Mouse (Mus musculus) hindbrain, embryonic 11.5 days (tissue): Measurements from ENCODE around the gene Cdc14b. TPM values are rescaled to one million over a fixed set of nuclear protein-coding genes. Genes with fewer than 3 reads are reported as not detected.

ENCODE experiments used
- ATAC-seq: fragments of 200-750 bp; cut with Nextera tagmentation; 2 replicates; pipeline ENCODE4 v1.8.0; 2017; ENCODE audit warnings: mild to moderate bottlenecking, moderate TSS enrichment, moderate library complexity; ENCODE audit not compliant: low FRiP score
- DNase-seq: peaks from one replicate; pipeline ENCODE4 v3.0.0-alpha.2; 2015; ENCODE audit warnings: low spot score
- H3K27ac ChIP-seq: fragments of 300-500 bp; sonication (generic); 2 replicates; pipeline ENCODE4 v1.5.1; 2014; ENCODE audit warnings: mild to moderate bottlenecking, low read depth, low read length
- H3K27me3 ChIP-seq: fragments of 300-500 bp; sonication (generic); 2 replicates; pipeline ENCODE4 v1.6.1; 2014; ENCODE audit warnings: mild to moderate bottlenecking, low read length, moderate library complexity, mixed read lengths; ENCODE audit not compliant: control insufficient read depth, insufficient read depth
- H3K36me3 ChIP-seq: fragments of 300-500 bp; sonication (generic); 2 replicates; pipeline ENCODE4 v1.6.1; 2014; ENCODE audit warnings: mild to moderate bottlenecking, low read length, moderate library complexity, mixed read lengths; ENCODE audit not compliant: control insufficient read depth, insufficient read depth
- H3K4me1 ChIP-seq: fragments of 300-500 bp; sonication (generic); replicated peaks from 2 replicates; pipeline ENCODE4 v1.6.1; 2014; ENCODE audit warnings: low read length, mixed read lengths; ENCODE audit not compliant: control insufficient read depth, insufficient read depth
- H3K4me2 ChIP-seq: fragments of 300-500 bp; sonication (generic); replicated peaks from 2 replicates; pipeline ENCODE4 v1.6.1; 2014; ENCODE audit warnings: mild to moderate bottlenecking, low read depth, low read length
- H3K4me3 ChIP-seq: fragments of 300-500 bp; sonication (generic); 2 replicates; pipeline ENCODE4 v1.5.1; 2014; ENCODE audit warnings: low read depth, low read length
- H3K9ac ChIP-seq: fragments of 300-500 bp; sonication (generic); 2 replicates; pipeline ENCODE4 v1.6.1; 2014; ENCODE audit warnings: low read depth, low read length
- H3K9me3 ChIP-seq: fragments of 300-500 bp; sonication (generic); 2 replicates; pipeline ENCODE4 v1.6.1; 2016; ENCODE audit warnings: low read length; ENCODE audit not compliant: control insufficient read depth
- WGBS: fragments of 180-500 bp; shearing (Covaris S2); extraction: QIAGEN DNeasy Blood & Tissue Kit; methylation state at CpG from one replicate; pipeline ENCODE4 v1.1.7; 2014; 5-methylcytosine and 5-hydroxymethylcytosine counted together
- polyA plus RNA-seq: library from polyadenylated mRNA; unstranded; fragments of >200 nt; fragmentation: Nextera tagmentation; extraction: Ambion mirVana; gene quantifications from 2 replicates; pipeline ENCODE4 v1.2.1, GENCODE M21; 2014

Gene Cdc14b
- 14.9 and 16.0 TPM in 2 replicates for polyA plus RNA-seq

DNA sequence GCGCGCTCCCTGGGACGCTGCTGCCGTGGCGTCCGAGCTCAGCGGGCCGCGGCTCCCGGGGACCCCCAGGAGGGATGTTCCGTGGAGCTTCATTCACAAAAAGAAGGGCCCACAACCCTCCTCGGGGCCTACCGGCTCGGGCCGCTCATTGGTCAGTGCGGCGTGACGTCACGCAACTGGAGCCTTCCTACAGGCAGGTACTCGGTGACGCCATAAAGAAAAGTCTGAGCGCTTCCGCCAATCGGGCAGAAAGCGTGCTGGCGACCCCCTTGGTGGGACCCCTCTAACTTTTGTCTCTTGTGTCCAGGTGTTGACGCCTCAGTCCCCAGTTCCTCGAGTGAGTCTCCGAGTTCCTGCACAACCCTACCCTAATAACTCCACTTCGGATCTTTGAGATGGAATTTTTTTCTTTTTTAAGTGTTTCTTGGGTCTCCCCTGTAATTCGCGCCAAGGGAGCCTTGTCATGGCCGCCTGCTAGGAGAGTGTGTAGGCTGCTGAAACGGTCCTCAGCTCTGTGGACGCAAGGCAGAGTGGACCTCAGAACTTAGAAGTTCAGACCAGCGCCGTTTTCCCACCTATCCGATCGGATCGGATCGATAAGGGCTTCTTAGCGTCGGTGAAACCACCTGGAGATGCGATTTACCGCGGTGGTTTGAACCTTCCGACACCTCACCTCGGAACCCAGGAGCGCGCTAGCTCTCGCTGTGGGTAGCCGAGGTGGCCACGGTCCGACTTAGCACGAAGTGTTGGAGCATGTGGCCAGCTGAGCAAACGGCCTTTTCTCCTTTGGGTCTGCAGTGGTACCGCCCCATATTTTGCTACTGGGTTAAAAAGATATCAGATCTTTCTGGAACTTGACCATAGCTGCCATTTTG, at the start of gene Cdc14b:
Cdc14b (minus strand) TSS at position 412 of the 875 bp plus-strand sequence.
- H3K27ac ChIP-seq: no peak within 1 kb of the TSS
- under 1% methylated on average over 56 of the region's 57 CpGs for WGBS

DNA sequence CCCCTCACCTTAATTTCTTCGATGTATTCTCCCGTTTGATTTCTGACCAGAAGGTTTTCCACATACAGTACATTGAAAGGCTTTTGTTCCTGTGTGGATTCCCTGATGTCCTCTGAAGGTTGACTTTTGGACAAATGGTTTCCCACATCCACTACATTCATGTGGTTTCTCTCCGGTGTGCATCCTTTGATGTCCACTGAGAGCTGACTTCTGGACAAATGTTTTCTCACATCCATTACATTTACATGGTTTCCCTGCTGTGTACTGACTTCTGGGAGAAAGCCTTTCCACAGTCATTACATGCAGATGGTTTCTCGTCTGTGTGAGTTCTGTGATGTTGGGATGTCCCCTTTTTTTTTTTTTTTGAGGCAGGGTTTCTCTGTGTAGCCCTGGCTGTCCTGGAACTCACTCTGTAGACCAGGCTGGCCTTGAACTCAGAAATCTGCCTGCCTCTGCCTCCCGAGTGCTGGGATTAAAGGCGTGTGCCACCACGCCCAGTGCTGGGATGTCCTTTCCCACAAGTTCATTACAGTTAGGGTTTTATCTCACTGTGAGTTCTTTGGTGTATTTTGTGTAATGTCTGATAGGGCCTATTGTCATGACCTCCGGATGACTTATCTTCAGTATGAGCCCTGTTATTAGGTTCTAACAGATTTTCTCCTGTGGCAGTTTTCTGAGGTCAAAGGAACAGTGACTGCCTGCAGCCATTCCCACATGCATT, 47.6 kb upstream of the Cdc14b start:
- Histone ChIP-seq H3K4me1 (no peaks in the 10 kb centered on the region), H3K9me3 (no peaks in the 10 kb centered on the region), H3K27me3 (no peaks in the 10 kb centered on the region), H3K4me2 (no peak overlapping the region), H3K4me3 (no peak overlapping the region), H3K9ac (no peak overlapping the region), H3K27ac (no peak overlapping the region), H3K36me3 (no peaks in the 10 kb centered on the region)
- no peak for ATAC-seq
- 80% methylated on average over 8 of the region's 8 CpGs for whole genome bisulfite sequencing
- no peak for DNase-seq

More for the DNA sequence above, at the start of gene Cdc14b:
- peak within 1 kb of the TSS; percentile 59 for H3K9ac ChIP-seq
- H3K4me3 ChIP-seq: peak within 1 kb of the TSS; percentile 72
- peak; percentile 92 for DNase-seq
- no peaks in the 10 kb centered on the region for H3K36me3 ChIP-seq
- H3K4me1 ChIP-seq: no peaks in the 10 kb centered on the region
- no peaks in the 10 kb centered on the region for H3K9me3 ChIP-seq
- H3K4me2 ChIP-seq: peak within 1 kb of the TSS; percentile 99
- H3K27me3 ChIP-seq: peaks cover 7% of the 10 kb centered on the region
- ATAC-seq: peak; percentile 97

DNA sequence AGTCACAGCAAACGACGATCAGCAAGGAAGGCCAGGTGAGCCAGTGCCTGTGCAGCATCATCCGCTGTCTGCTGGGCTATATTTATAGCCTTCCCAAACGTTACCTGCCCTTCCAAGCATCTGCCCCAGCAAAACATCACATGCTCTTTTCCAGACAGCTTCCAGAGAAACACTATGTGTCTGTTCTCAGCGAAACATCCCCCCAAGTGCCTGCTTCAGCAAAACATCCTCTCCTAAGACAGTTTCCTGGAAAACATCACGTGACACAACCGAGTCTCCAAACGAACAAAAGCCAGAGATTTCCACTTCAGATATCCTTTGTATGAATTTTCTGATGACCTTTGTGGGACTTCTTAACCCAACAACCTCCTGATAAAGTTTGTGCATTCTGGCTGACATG, 45.2 kb upstream of the Cdc14b start:
- 86% methylated on average over 8 of the region's 8 CpGs for WGBS
- no peak for DNase-seq
- H3K9ac ChIP-seq: no peak overlapping the region
- no peak for ATAC-seq
- no peak overlapping the region for H3K4me2 ChIP-seq
- no peaks in the 10 kb centered on the region for H3K36me3 ChIP-seq
- no peak overlapping the region for H3K27ac ChIP-seq
- H3K4me1 ChIP-seq: no peaks in the 10 kb centered on the region
- H3K4me3 ChIP-seq: no peak overlapping the region
- no peaks in the 10 kb centered on the region for H3K27me3 ChIP-seq
- H3K9me3 ChIP-seq: no peaks in the 10 kb centered on the region

DNA sequence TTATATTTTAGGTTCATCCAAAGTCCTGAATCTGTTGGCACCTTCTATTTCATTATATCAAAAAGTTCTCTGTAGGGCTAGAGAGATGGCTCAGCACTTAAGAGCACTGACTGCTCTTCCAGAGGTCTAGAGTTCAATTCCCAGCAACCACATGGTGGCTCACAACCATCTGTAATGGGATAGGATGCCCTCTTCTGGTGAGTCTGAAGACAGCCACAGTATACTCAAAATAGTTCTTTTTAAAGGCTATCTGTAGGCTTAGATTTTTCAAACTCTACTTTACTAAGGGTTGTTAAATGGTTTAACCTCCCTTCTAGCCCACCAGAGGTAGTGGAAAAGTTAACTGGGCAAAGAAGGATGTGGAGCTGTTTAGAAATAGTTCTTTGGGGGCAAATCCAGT, 44.7 kb upstream of the Cdc14b start:
- no peak overlapping the region for H3K4me3 ChIP-seq
- no peaks in the 10 kb centered on the region for H3K4me1 ChIP-seq
- H3K4me2 ChIP-seq: no peak overlapping the region
- H3K27ac ChIP-seq: no peak overlapping the region
- H3K36me3 ChIP-seq: no peaks in the 10 kb centered on the region
- no peaks in the 10 kb centered on the region for H3K9me3 ChIP-seq
- H3K9ac ChIP-seq: no peak overlapping the region
- no peak for ATAC-seq
- no peaks in the 10 kb centered on the region for H3K27me3 ChIP-seq
- DNase-seq: no peak

DNA sequence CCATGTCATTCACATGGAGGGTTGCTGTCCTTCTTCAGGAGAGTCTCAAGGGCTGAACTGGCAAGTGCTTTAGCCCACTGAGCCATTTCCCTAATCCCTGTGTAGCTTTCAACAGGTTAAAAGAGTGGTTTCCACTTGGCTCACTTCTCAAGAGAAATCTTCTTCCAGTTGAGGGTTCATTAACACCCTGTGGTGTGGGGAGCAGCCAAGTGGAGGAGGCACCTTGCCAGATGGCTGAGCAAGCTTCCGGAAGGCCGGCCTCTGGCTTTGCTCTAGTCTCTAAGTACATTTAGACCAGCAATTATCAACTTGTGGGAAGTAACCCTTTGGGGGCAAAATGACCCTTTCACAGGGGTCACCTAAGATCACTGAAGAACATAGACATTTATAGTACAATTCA, 43.3 kb upstream of the Cdc14b start:
- no peaks in the 10 kb centered on the region for H3K27me3 ChIP-seq
- ATAC-seq: no peak
- H3K36me3 ChIP-seq: no peaks in the 10 kb centered on the region
- H3K4me3 ChIP-seq: no peak overlapping the region
- H3K9ac ChIP-seq: no peak overlapping the region
- WGBS: 86% methylated on average over 2 of the region's 2 CpGs
- H3K4me1 ChIP-seq: no peaks in the 10 kb centered on the region
- H3K27ac ChIP-seq: no peak overlapping the region
- H3K4me2 ChIP-seq: no peak overlapping the region
- DNase-seq: no peak
- no peaks in the 10 kb centered on the region for H3K9me3 ChIP-seq

DNA sequence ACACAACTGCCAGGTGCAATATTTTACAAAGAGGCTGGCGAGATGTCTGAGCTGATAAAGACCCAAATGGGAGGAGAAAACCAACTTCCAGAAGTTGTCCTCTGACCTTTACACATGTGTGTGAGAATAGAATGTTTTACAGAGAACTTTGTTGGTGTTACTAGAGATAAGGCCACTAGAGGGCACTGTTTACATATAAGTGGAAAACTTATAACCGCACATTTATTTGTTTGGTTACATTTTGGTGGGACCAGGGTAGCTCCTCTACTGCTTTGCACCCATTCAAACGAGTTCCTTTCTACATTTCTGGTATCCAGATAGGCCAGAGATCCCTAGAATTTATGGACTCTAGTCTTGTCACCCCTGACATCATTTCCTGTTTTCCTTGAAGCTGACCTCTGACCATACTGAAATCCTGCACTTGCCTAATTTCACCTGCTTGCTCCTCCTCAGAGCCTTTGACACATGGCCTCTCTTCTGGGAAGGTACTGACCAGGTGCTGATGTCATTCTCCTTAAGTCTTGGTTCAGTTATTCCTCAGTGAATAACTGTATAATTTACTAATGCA, 40.5 kb upstream of the Cdc14b start:
- ATAC-seq (no peak), DNase-seq (peak; percentile 76)
- 5% methylated on average over 3 of the region's 3 CpGs for WGBS
- Histone ChIP-seq H3K4me2 (no peak overlapping the region), H3K27ac (no peak overlapping the region), H3K4me3 (no peak overlapping the region), H3K27me3 (no peaks in the 10 kb centered on the region), H3K36me3 (no peaks in the 10 kb centered on the region), H3K4me1 (no peaks in the 10 kb centered on the region), H3K9ac (no peak overlapping the region), H3K9me3 (no peaks in the 10 kb centered on the region)

DNA sequence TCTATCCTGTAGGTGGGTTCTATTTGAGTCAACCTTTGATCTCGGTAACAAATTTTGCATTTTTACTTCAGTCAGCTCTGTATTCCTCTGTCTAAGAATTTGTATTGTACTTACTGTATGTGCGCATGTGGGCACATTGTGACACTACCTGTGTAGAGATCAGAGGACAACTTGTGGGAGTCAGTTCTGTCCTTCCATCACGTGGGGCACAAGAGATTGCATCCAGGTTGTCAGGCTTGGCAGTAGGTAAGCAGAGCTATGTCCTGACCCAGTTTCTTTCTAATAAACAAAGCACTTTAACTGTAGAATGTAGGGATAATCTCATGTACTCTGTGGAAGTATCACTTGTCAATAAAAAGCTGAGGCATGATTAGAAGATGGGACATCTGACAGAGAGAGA, 39.0 kb upstream of the Cdc14b start:
- Histone ChIP-seq H3K27ac (no peak overlapping the region), H3K9me3 (no peaks in the 10 kb centered on the region), H3K4me2 (no peak overlapping the region), H3K27me3 (no peaks in the 10 kb centered on the region), H3K9ac (no peak overlapping the region), H3K4me3 (no peak overlapping the region), H3K4me1 (no peaks in the 10 kb centered on the region), H3K36me3 (no peaks in the 10 kb centered on the region)
- WGBS: 74% methylated on average over 3 of the region's 3 CpGs
- DNase-seq (no peak), ATAC-seq (no peak)

DNA sequence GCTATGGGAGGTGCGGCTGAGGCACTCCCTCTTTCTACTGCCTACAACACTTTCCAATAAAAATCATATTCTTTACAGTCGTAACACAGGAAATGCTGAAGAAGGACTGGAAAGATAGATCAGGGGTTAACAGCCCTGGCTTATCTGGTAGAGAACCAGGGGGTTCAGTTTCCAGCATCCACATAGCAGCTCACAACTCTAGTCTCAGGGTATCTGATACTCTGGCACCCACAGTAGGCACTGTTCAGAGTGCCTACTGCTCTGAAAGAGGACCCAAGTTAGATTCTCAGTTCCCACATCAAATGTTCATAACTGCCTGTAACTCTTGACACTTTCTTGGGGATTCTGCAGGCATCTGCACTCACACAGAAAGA, 37.8 kb upstream of the Cdc14b start:
- no peaks in the 10 kb centered on the region for H3K36me3 ChIP-seq
- 3% methylated on average over 2 of the region's 2 CpGs for WGBS
- no peak overlapping the region for H3K9ac ChIP-seq

More for the DNA sequence above, 37.8 kb upstream of the Cdc14b start:
- H3K9me3 ChIP-seq: no peaks in the 10 kb centered on the region
- DNase-seq: no peak
- no peaks in the 10 kb centered on the region for H3K4me1 ChIP-seq
- no peak overlapping the region for H3K27ac ChIP-seq
- ATAC-seq: peak; percentile 70; the same call in 1 of the 2 replicates
- H3K4me2 ChIP-seq: peak overlapping the region; percentile 63; the same call in 1 of the 2 replicates
- H3K4me3 ChIP-seq: peak overlapping the region; percentile 66; the same call in 1 of the 2 replicates
- no peaks in the 10 kb centered on the region for H3K27me3 ChIP-seq
